Mouse (Mus musculus) C2C12 (cell line): ENCODE measurements at regions not wholly inside any gene's neighbourhood (a gene's known extent, or its start where the extent isn't known, plus 50 kb on each side); places are given as distances from the start of the nearest gene placed in this dataset.

Source experiments
- CTCF ChIP-seq: IDR thresholded peaks from one replicate; pipeline ENCODE4 v1.5.1; 2011; ENCODE audit not compliant: control insufficient read depth, insufficient read depth, insufficient read length
- MAX ChIP-seq: IDR thresholded peaks from one replicate; pipeline ENCODE4 v1.6.1; 2011; ENCODE audit warnings: mild to moderate bottlenecking, control low read depth
- MYOG ChIP-seq: IDR thresholded peaks from one replicate; pipeline ENCODE4 v1.6.1; 2011; ENCODE audit not compliant: control insufficient read depth, insufficient read length; ENCODE audit errors: extremely low read depth
- USF1 ChIP-seq: IDR thresholded peaks from one replicate; pipeline ENCODE4 v1.6.1; 2011; ENCODE audit warnings: low read depth, mild to moderate bottlenecking, control low read depth, moderate library complexity

DNA sequence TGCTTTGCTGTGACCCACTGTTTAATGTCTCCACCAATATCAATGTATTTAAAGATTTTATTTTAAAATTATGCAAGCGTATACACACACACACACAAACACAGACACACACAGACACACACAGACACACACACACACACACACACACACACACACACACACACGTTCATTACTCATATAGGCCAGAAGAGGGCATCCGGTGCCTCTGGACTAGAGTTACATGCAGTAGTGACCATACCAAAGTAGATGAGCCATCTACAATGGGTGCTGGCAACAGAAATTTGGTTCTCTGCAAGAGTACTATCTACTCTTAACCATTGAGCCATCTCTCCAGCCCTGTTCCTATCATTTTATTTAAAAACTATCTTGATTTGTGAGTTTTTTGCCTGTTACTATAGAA is 130.2 kb upstream of the Fstl4 start:
- TF ChIP-seq CTCF, result no peak
- no peak for TF ChIP-seq MYOG
- no peak for TF ChIP-seq USF1
- TF ChIP-seq MAX, result no peak
